In genomic region chr4:103213859-103214497, GRCm38 (mm10) we compare ENCODE assay signal across 8 mouse cellular contexts. TPM values are rescaled to one million over a fixed set of nuclear protein-coding genes. Genes with fewer than 3 reads are reported as not detected.
DNase-seq lines count a peak whose midpoint lies in the region; ATAC-seq and TF ChIP-seq lines count a peak whose summit lies in the region.

No protein-coding gene starts in this region.

- DNase-seq in kidney, adult 9 months, result peak; percentile 17
- DNase-seq in kidney, adult 8-10 months, result no peak
- peak; percentile 50 for DNase-seq in embryo, embryonic 10.5 days (ENCODE audit: low spot score)
- DNase-seq in stomach, postnatal 0 days (ENCODE audit: low spot score), result no peak
- DNase-seq in ovary, postnatal 14 days (ENCODE audit: low spot score), result no peak

- no peaks in the 10 kb centered on the region for H3K27me3 ChIP-seq in E14TG2a.4 (ENCODE audit: insufficient read depth, low read length)
- H3K27me3 ChIP-seq in hindbrain, embryonic 13.5 days, result no peaks in the 10 kb centered on the region
- no peaks in the 10 kb centered on the region for H3K27me3 ChIP-seq in liver, embryonic 16.5 days (ENCODE audit: control insufficient read depth, insufficient read depth, low read depth, low read length)
- no peaks in the 10 kb centered on the region for H3K27me3 ChIP-seq in stomach, postnatal 0 days (ENCODE audit: control insufficient read depth, insufficient read depth, low read length)

- peaks cover 24% of the 10 kb centered on the region for H3K36me3 ChIP-seq in E14TG2a.4 (ENCODE audit: insufficient read depth, low read length)
- H3K36me3 ChIP-seq in hindbrain, embryonic 13.5 days, result peaks cover 17% of the 10 kb centered on the region
- peaks cover 9% of the 10 kb centered on the region for H3K36me3 ChIP-seq in liver, embryonic 16.5 days (ENCODE audit: control insufficient read depth, insufficient read depth)
- H3K36me3 ChIP-seq in stomach, postnatal 0 days (ENCODE audit: control insufficient read depth, insufficient read depth, low read length), result 0 out of 2 replicates have a peak, but pooled peaks cover 6% of the 10 kb centered on the region

- peak overlapping the region; percentile 86 for H3K4me3 ChIP-seq in E14TG2a.4 (replicated peaks; ENCODE audit: low read length)
- peak overlapping the region; percentile 89 for H3K4me3 ChIP-seq in hindbrain, embryonic 13.5 days
- H3K4me3 ChIP-seq in liver, embryonic 16.5 days (ENCODE audit: low read depth, low read length), result peak overlapping the region; percentile 92
- H3K4me3 ChIP-seq in stomach, postnatal 0 days (ENCODE audit: low read depth, low read length), result peak overlapping the region; percentile 99

- no peaks in the 10 kb centered on the region for H3K9me3 ChIP-seq in E14TG2a.4 (ENCODE audit: low read length)
- no peaks in the 10 kb centered on the region for H3K9me3 ChIP-seq in hindbrain, embryonic 13.5 days
- H3K9me3 ChIP-seq in liver, embryonic 16.5 days (replicated peaks; ENCODE audit: control insufficient read depth, low read length), result no peaks in the 10 kb centered on the region
- H3K9me3 ChIP-seq in stomach, postnatal 0 days (ENCODE audit: control insufficient read depth, low read length), result no peaks in the 10 kb centered on the region

- H3K9ac ChIP-seq in hindbrain, embryonic 13.5 days, result peak overlapping the region; percentile 99
- peak overlapping the region; percentile 96 for H3K9ac ChIP-seq in liver, embryonic 16.5 days (ENCODE audit: low read depth, low read length)
- peak overlapping the region; percentile 99 for H3K9ac ChIP-seq in stomach, postnatal 0 days (ENCODE audit: low read length)

- H3K27ac ChIP-seq in hindbrain, embryonic 13.5 days, result peak overlapping the region; percentile 100
- peak overlapping the region; percentile 90 for H3K27ac ChIP-seq in liver, embryonic 16.5 days (ENCODE audit: low read length)
- H3K27ac ChIP-seq in stomach, postnatal 0 days (replicated peaks), result peak overlapping the region; percentile 99

- ATAC-seq in hindbrain, embryonic 13.5 days (ENCODE audit: low FRiP score), result no peak
- peak; percentile 12; the same call in 1 of the 2 replicates for ATAC-seq in liver, embryonic 16.5 days (ENCODE audit: low read depth)
- ATAC-seq in stomach, postnatal 0 days (ENCODE audit: low FRiP score, low TSS enrichment), result no peak

- TF ChIP-seq CTCF in E14TG2a.4 (conservative IDR thresholded peaks at IDR 0.05; ENCODE audit: low read length), result no peak
- TF ChIP-seq CTCF in stomach, postnatal 0 days (IDR thresholded peaks at IDR 0.05; ENCODE audit: low read depth), result no peak

- 4% methylated on average over 30 of the region's 30 CpGs for WGBS in hindbrain, embryonic 13.5 days
- WGBS in liver, embryonic 16.5 days (ENCODE audit: insufficient replicate concordance), result 4% methylated on average over 30 of the region's 30 CpGs
- WGBS in stomach, postnatal 0 days, result under 1% methylated on average over 30 of the region's 30 CpGs

- no peak for TF ChIP-seq EP300 in stomach, postnatal 0 days (optimal IDR thresholded peaks at IDR 0.05)

- H3K4me2 ChIP-seq in hindbrain, embryonic 13.5 days, result peak overlapping the region; percentile 72
- peak overlapping the region; percentile 93 for H3K4me2 ChIP-seq in liver, embryonic 16.5 days (ENCODE audit: low read depth, low read length)
- peak overlapping the region; percentile 80 for H3K4me2 ChIP-seq in stomach, postnatal 0 days (replicated peaks; ENCODE audit: low read depth)

- peaks cover 28% of the 10 kb centered on the region for H3K4me1 ChIP-seq in E14TG2a.4 (replicated peaks; ENCODE audit: low read depth, low read length)
- H3K4me1 ChIP-seq in hindbrain, embryonic 13.5 days (replicated peaks), result peaks cover 28% of the 10 kb centered on the region
- peaks cover 13% of the 10 kb centered on the region for H3K4me1 ChIP-seq in liver, embryonic 16.5 days (ENCODE audit: control insufficient read depth, low read depth, low read length)
- H3K4me1 ChIP-seq in stomach, postnatal 0 days (replicated peaks; ENCODE audit: control insufficient read depth, insufficient read depth), result no peaks in the 10 kb centered on the region

RNA-seq across cellular contexts. Expression of gene Slc35d1, which starts 1.0 kb away (rescaled TPM):
- polyA plus RNA-seq in hindbrain, embryonic 13.5 days (2015; fragmentation: Nextera tagmentation; extraction: Ambion mirVana), result 5.4 and 6.6 TPM in 2 replicates
- 3.9 and 4.2 TPM in 2 replicates for polyA plus RNA-seq in liver, embryonic 16.5 days (2015; fragmentation: Nextera tagmentation; extraction: Ambion mirVana)
- 5.8 and 7.6 TPM in 2 replicates for polyA plus RNA-seq in stomach, postnatal 0 days (2015; fragmentation: Nextera tagmentation; extraction: Ambion mirVana)

Comparison
In these comparisons a context has a peak if more than half of its experiments do, and no peak if none do; other contexts are left out.
1. DNase-seq: peak in kidney, adult 9 months (single experiment) and embryo, embryonic 10.5 days (single experiment); none in kidney, adult 8-10 months (0 of 2), stomach, postnatal 0 days (single experiment) and ovary, postnatal 14 days (single experiment).
2. Peak in every context shown above with its lines, with median percentiles within 50 percentile points of each other: H3K4me3 ChIP-seq, H3K27ac ChIP-seq, H3K4me2 ChIP-seq and H3K9ac ChIP-seq.